Mouse (Mus musculus) heart, postnatal 4 days (tissue): ENCODE measurements around the gene Top3b. TPM values are rescaled to one million over a fixed set of nuclear protein-coding genes. Genes with fewer than 3 reads are reported as not detected.
"Not testable (repeated sequence)": the region's sequence is repeated elsewhere in the genome, so short reads cannot be mapped to it uniquely, and the experiment has no call there.

Source experiments
- DNase-seq: peaks from one replicate; pipeline ENCODE4 v3.0.0; 2021
- total RNA-seq, 2 experiments: library from RNA; stranded (reverse); gene quantifications; 2 replicates each; pipeline ENCODE4 v1.2.3; 2021

Top3b gene
- total RNA-seq = 10 to 100 TPM; 42.4 to 47.5 TPM

GRCm38 (mm10) chr16:16870617-16871331, at the start of gene Top3b, which contains the start of gene Vpreb1:
Gene Top3b, plus strand, starts transcription at chr16:16870736.
Gene Vpreb1, minus strand, starts transcription at chr16:16870843.
- peak; percentile 92 for DNase-seq

GRCm38 (mm10) chr16:16825476-16825875, 45.1 kb upstream of the Top3b start:
- DNase-seq = no peak

DNA sequence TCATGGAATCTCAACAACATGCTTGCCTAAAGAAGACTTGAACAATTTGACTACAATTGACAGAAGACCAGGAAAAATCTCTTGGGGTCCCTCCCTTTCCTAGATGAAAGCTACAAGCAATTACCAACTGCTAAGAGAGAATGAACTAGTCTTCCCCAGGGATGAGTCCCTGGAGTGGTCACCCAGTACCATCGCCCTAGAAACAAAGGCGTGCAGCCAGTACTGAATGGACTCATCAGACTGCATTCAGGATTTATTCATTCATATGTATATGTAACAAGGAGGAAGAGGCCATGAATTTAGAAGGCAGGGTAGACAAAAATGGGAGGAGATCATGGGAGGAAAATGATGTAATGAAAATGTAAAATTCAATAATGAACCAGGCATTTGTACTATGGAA, 44.3 kb upstream of the Top3b start:
- DNase-seq = no peak

- DNase-seq = peak; percentile 48
Observed at GRCm38 (mm10) chr16:16828757-16829615, 41.5 kb upstream of the Top3b start, which contains the start of gene Spag6l. Gene Spag6l, minus strand, starts transcription at chr16:16829456.

DNA sequence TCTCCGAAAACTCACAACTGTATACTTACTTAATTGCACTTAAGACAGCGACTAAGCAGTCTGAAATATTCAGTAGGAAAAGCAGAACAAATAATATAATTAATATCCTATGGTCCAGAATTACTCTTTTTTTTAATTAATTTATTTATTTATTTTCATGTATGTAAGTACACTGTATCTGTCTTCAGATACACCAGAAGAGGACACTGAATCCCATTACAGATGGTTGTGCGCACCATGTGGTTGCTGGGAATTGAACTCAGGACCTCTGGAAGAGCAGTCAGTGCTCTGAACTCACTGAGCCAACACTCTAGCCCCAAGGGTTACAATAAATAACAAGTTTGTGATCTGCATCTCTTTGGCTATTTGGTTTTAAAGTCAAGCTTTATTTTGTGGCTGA, 40.9 kb upstream of the Top3b start:
- DNase-seq = no peak

DNA sequence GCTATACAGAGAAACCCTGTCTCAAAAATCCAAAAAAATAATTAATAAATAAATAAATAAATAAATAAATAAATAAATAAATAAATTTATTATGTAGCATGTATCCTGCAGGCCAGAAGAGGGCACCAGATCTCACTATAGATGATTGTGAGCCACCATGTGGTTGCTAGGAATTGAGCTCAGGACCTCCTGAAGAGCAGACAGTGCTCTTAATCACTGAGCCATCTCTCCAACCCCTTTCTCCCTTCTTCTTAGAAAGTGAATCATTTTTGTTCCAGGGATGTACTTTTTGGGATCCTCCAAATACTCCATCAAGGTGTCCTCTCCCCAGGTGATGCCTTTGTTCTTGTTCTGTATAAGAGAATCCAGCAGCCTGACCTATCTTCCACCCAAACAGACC, 21.3 kb upstream of the Top3b start:
- no peak for DNase-seq

DNA sequence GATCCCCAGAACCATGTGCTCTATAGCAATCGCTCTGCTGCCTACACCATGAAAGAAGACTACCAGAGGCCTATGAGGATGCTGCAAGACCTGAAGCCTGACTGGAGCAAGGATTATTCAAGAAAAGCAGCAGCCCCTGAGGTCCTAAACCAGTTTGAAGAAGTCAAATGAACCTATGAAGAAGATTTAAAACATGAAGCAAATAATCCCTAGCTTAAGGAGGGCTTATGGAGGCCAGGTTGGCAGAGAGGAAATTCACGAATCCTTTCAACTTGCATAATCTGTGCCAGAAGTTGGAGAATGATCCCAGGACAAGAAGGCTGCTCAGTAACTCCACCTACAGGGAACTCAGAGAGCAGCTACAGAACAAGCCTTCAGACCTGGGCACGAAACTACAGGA, 18.1 kb upstream of the Top3b start:
- no peak for DNase-seq

- peak; percentile 68 for DNase-seq
Observed at GRCm38 (mm10) chr16:16854836-16855235, 15.7 kb upstream of the Top3b start.

- no peak for DNase-seq
Observed at GRCm38 (mm10) chr16:16855541-16855940, 15.0 kb upstream of the Top3b start.

DNA sequence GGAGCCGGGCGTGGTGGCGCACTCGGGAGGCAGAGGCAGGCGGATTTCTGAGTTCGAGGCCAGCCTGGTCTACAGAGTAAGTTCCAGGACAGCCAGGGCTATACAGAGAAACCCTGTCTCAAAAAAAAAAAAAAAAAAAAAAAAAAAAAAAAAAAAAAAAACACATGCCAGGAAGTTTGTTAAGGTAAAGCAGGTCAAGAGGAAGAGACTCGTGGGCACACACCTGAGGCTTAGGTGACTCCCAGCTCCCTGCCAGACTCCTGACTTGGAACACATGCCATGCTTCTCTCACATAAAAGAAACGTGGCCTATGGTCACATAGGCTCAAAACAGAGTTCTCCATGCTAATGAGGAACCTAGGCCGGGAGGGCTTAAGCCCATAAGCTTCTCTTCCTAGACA, 14.5 kb upstream of the Top3b start:
- DNase-seq = not testable (repeated sequence)

GRCm38 (mm10) chr16:16856731-16857476, 13.6 kb upstream of the Top3b start:
- DNase-seq = no peak

- DNase-seq = no peak
Observed at GRCm38 (mm10) chr16:16862288-16862687, 8.2 kb upstream of the Top3b start.

- no peak for DNase-seq
Observed at GRCm38 (mm10) chr16:16863978-16864377, 6.6 kb upstream of the Top3b start, which contains the start of gene Igll1. Gene Igll1, minus strand, starts transcription at chr16:16863985.

- no peak for DNase-seq
Observed at GRCm38 (mm10) chr16:16865217-16865616, 5.3 kb upstream of the Top3b start.

DNA sequence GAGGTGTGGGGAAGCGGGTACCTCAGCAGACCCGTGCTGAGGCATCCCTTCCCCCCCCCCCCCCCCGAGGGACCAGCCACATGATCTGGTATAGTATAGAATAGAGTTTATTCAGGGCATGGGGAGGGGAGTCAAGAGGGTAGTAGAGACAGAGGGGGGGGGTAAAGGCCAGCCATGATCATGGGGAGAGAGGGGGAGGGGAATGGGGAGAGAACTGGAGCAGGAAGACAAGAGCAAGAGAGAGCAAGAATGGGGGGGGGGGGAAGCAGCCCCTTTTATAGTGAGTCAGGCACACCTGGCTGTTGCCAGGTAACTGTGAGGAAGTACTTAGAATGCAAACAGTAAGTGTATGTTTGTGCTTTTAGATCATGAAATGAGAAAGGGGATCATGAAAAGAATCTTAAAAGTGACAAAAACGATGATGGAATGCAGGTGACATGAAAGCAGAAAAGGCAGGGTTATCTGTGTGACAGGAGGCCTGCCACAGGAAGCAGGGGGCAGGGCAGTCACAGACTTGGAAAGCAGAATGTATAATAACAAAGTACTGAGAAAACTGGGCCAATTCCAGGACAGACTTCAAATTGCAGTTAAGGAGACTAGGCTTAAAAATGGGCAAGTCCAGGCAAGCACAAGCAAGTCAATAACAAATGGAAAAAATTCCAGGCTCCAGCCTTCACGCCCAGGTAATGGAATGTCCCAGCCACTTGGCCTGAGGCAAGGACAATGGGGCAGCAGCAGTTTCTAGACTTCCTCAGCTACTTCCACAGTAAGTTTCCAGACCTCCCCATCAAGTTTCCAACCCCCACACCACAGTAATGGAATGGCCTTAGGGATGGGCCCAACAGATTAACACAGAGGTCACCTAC, 4.6 kb upstream of the Top3b start:
- DNase-seq = peak; percentile 17

DNA sequence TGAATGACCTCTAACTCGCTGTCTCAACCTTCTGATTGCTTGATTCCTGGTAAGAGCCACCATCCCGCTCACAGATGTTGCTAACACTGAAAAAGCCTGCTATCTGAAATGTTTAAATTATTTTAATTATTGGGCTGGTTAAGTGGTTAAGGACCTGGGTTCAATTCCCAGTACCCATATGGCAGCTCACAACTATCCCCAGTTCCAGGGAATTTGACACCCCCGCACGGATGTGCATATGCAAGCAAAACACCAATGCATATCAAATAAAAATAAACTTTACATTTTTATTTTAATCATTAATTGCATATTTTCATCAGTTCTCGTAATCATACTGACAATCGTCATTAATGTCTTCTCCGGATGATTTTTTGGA, 307 bp upstream of the Top3b start:
- DNase-seq = no peak

DNA sequence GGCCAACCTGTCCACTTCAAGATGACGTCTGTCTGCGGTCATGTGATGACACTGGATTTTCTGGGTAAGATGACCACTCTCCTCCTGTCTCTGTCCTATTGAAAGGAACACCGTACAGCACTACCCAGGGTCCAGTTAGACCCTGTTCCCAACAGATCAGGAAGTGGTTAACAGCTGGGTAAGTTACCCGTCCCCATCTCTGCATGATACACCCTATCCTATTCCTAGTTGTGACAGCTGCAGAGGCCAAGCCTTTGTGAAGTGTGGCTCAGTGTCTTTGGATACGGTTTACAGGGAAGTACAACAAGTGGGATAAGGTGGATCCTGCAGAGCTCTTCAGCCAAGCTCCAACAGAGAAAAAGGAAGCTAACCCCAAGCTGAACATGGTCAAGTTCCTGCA, 8.5 kb downstream of the Top3b start:
- DNase-seq = no peak

- DNase-seq = no peak
Observed at GRCm38 (mm10) chr16:16888341-16888740, 17.8 kb downstream of the Top3b start.

GRCm38 (mm10) chr16:16892366-16892765, 21.8 kb downstream of the Top3b start:
- DNase-seq = no peak

DNA sequence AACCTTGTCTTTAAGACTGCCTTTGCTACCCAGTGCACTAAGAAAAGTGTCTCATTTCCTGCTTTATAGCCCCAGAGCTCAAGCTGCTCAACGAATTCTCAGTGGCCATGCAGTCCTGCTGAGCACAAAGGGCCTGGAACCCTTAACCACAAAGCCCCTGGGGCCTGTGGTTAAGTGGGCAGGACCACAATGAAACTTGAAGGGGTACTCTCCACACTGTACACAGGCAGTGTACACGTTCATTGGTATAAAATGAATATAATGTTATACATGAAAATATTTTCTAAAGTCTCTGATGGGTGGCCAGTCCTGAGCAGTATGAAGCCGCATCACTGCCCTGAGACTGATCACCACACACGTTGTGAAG, 25.5 kb downstream of the Top3b start:
- no peak for DNase-seq

DNA sequence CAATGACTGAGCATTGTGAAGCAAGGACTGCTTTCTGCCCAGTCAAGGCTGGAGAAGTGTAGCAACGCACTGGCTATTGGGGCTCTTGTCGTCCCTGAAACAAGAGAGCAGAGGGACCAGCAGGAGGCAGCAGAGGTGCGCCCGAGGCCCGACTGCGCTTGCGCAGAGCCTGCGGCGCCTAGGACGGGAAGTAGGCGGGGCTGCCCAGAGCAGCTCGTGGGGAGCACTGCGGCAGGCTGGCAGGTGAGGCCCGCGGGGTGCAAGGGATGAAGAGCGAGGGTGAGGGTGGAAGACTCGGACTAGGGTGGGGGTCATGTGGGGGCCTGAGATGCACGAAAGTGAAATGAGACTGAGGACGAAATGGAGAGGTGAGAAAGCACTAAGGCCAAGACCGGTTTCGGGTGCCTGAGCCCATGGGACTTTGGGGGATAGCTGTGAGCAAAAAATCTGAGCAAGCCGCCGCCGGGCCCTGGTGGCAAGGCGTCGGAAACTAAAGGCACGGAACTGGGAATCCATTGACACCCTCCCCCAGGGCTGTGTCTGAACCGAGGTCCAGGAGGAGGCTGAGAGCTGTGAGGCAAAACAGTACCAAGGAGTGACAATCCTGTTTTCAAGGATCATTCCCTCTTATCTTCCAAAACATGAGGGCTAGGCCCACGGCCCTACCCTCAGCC, 26.0 kb downstream of the Top3b start, which contains the start of gene Ppm1f:
Gene Ppm1f, plus strand, starts transcription at position 88 of the 674 bp plus-strand sequence.
- DNase-seq = peak; percentile 98
